Mouse (Mus musculus) frontal cortex, adult 2 months (tissue): ENCODE measurements around the gene Mindy3. TPM values are rescaled to one million over a fixed set of nuclear protein-coding genes. Genes with fewer than 3 reads are reported as not detected.
"Not testable (repeated sequence)": the region's sequence is repeated elsewhere in the genome, so short reads cannot be mapped to it uniquely, and the experiment has no call there.

ENCODE experiments used
- DNase-seq, 2 experiments: peaks; one replicate each; pipeline ENCODE4 v3.0.0; 2022; ENCODE audit warnings: low spot score in 1 of 2; ENCODE audit errors: extremely low spot score in 1 of 2
- polyA plus RNA-seq: library from polyadenylated mRNA; depleted of rRNA; stranded (reverse); fragments of >200 nt; gene quantifications from 2 replicates; pipeline ENCODE4 v1.2.3, GENCODE M21; 2012; rRNA removed

Mindy3 gene
- polyA plus RNA-seq: 42.8 and 50.9 TPM in 2 replicates

DNA sequence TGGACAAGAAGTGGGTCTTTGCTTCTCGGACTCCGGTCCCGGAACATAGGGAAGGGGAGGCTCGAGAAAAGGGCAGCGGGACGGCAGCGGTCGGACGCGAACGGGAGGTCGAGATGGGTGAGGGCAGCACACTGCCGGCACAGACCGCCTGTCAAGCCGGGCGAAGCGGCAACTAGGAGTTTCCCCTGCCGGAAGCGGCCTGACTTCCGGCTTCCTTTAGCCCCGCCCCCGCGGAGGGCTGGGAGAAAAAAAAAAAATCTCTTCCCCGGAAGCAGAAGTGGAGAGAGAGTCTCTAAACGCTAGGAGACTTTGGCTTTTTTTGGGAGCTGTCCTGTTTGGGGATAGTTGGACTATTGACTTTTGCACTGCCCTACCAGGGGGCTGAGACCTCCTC is at the start of gene Mindy3:
Gene Mindy3, minus strand, starts transcription at position 209 of the 394 bp plus-strand sequence.
- DNase-seq: peak; percentile 78 to 93

DNA sequence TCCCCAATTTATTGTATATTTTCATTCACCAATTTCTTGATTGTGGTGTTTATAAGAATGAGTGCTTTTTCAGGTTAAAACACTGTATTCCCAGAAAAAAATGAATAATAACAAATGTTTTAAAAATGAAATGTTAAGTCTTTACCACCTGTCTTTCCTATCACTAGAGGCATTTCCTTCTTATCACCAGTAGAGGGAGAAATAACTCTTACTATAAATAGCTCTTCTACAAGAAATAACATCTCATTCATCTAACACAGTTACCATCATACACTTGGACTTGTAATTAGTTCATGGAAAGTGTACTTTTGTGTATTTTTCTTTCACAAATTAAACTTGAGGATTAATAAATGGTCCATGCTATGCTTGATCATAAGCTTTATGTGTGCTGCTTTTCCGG is 40.5 kb upstream of the Mindy3 start:
- no peak for DNase-seq

DNA sequence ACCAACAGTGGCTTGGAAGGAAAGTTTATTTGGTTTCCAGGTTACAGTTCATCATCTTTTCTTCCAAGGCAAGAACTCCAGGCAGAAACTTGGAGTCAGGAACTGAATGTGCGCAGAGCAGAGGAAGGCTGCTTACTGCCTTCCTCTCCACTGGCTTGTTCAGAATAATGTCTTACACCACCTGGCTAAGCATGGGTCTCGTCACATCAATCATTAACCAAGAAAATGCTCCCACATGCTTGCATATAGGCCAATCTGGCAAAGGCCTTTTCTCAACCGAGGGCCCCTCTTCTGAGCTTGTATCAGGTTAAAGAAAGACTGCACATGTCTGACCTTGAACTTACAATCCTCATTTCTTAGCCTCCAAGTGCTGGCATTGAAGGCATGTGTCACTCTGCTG is 30.8 kb upstream of the Mindy3 start:
- DNase-seq: no peak

DNA sequence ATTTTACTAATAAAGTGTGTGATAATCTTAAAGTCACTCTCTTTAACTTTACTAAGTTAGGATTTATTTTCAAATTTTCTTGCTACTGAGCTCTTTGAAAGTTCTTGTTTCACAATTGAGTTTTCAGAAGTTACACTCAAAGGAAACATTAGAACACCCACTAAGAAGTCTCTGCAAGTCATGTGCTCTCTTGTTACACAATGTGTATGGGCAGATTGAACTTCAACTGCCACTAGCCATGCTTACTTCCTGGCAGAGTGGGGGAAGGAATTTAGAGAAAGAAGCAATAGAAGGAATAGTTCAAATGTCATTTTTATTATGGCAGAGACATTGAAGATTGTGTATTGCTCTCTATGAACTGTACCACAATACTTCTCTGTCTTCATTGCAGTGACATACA is 20.9 kb upstream of the Mindy3 start:
- DNase-seq: no peak

DNA sequence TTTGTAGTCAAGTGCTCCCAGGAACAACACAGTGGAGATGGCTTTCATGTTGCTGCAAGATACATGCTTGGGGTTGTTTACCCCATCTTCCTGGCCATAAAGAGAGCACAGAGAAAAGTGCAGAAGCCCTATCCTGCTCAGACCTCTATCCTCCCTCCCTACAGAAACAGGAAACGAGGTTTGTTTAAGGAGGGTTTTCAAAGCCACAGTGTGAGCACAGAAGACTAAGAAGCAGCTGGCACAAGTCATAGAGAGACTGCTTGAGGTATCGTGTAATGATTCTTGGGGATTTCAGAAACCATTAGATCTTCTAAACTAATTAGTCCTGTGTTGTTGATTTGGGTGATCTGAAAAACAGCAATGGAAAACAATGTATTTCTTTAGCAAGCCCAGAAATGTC is 20.3 kb upstream of the Mindy3 start:
- DNase-seq: no peak

DNA sequence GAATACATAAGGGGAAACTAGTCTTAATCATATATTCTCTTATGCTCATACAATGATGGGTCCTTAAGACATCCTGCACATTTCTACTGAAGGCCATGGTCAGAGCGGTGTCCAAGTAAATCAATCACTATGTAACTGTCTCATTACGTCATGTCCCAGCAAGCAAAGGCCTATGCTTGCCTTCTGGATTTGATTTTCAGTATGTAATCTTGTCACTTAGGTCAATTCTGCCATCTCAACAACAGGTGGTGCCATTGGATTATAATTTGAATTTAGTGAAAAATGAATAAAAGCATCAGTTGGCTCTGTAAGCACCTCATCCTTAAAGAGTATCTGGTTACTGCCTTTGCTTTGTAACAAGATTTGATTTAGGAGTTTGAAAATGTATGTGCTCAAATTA is 18.9 kb upstream of the Mindy3 start:
- peak in 1 of 2 experiments; percentile 51 for DNase-seq

DNA sequence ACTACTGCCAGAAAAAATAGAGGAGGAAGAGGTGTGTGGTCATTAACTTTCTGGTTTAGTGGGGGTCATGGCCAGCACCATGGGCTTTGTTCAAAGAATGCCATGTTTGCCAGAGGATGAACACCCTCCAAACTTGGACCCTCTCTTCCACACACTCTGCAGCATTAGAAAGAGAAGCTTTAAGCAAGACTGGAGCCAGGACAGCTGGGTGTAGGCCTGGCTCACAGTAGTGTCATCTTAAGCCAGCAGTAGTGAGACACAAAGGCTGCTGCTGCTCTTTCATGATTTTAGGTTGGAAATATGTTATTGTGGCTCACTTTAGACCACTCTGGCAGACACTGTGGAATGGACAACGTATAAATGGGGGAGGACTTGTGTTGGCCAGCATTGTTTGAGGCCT is 12.8 kb upstream of the Mindy3 start:
- DNase-seq: no peak

DNA sequence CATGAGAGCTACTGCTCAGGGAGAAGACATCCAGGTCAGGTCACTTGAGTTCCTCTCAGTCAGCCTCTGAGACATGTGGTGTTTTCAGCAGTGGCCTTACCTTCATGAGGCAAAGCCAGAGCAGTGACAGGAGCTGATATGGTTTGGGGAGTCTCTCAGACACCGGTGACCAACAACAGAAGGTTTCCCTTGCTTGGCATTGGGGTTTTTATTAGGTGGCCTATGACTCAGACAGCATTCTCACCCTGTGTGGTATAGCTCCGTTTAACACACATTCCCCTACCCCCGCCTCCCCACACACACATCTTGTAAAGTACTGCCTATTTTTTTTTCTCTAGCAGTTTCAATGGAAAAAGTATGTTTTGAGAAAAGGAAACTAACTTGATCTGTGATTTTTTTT is 5.1 kb upstream of the Mindy3 start:
- DNase-seq: no peak

DNA sequence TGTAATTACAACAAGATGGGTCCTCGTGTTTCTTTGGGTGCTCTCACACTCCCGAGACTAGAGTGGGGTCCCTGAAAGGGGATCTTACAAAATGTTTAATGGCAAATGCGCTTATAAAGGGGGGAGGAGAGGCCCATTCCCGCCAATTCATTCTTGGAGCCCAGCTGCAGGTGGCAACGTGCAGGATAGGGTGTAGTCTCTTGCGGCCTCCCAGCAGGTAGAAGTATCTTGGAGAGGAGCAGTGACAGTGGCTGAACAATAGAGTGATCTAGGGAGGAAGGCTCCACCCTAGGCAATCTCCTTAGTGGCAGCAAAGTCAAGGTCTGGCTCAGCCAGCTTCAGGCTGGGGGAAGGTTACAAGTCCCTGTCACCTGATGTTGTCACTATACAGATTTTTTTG is 4.2 kb upstream of the Mindy3 start:
- DNase-seq: not testable (repeated sequence)

DNA sequence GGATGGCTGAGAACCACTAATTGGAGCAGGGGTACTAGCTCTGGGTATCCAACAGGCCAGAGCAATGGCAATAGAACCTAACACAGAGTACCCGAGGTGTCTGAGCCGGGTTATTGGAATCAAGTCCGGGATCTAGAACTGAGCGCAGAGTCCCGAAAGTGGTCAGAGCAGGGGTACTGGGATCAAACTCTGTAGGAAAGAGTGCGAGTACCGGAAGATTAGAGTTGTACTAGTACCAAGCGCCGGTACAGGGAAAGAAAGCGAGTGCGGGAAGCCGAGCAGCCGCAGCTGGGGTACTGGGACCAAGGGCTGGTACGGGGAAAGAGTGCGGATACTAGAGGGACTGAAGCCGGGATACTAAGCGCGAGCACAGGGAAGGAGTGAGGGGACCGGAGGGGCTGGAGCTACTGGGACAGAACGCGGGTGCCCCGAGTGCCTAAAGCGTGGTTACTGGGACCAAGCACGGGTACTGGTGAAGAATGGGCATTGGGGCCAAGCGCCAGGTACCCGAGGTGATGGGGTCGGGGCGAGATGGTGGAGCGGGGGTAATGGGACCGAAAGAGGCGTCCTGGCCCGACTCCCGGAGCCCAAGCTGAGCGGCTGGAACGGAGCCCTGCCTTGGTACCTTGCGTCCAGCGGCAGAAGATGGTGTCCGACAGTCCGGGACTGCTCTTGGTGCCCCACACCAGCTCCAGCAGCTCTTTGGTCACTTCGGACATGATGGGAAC is 572 bp downstream of the Mindy3 start:
- peak in 1 of 2 experiments; percentile 22 for DNase-seq

DNA sequence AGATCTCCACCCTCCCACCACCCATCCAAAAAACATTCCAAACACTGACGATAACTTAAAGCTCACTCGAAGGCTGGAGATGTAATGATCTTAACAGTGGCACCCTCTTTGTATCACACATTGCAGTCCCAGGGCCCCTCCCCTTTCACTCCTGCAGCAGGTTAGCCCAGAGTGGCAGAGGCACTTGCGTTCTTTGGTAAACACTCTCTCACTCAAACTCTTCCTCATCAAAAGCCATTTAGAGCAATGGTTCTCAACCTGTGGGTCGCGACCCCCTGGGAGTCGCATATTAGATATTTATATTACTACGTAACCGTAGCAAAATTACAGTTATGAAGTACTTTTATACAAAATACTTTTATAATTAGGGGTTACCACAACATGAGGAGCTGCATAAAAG is 1.1 kb downstream of the Mindy3 start:
- no peak for DNase-seq

DNA sequence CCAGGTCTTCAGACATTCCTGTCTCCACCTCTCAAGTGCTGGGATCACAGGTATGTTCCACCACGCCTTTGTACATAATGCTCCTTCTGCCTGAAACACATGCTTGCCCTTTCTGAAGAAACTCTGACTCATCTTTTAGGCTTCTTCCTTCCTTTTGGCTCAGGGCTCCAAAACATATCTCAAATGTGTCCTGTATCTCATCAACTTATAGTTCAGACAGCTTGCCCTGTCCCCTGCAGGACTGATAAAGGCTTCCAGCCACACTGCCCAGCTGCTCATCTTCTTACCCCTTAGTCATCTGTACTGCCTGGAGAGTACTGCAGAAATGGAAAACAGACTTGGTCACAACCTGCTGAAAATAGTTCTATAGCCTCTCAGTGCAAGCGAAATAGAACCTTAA is 7.0 kb downstream of the Mindy3 start:
- DNase-seq: no peak

DNA sequence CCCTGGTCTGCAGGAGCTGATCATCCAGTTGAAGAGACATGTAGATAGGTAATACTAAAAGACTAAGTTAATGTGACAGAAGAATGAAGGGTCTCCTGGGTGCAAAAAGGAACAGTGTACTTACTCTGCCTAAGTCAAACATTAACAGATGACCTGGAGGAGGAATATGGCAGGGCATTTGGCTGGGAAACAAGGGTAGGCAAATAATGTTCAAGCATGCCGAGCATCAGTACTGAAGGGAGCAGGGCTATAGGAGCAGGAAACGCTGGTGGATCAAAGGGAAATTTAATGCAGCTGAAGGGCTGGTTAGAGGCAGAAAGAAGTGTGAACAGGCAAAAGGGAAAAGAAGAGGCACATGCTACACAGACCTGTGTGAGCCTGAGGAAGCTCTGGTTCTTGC is 8.1 kb downstream of the Mindy3 start:
- no peak for DNase-seq

DNA sequence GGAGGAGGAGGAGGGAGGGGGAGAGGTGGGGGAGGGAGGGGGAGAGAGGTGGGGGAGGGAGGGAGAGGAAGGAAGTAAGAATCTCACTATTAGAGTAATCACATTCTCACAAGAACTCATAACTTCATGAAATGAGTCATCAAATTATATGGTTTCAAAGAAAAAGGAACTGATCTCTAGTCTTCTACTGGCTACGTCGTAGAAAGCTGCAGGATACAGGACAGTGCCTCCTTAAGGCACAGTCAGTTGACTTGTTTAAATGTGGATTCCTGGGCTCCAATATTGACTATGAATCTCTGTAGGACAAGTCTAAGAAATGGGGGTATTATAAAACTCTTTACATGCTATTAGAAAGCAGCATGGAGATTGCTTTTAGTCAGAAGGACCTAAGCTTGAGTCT is 12.5 kb downstream of the Mindy3 start:
- DNase-seq: no peak

DNA sequence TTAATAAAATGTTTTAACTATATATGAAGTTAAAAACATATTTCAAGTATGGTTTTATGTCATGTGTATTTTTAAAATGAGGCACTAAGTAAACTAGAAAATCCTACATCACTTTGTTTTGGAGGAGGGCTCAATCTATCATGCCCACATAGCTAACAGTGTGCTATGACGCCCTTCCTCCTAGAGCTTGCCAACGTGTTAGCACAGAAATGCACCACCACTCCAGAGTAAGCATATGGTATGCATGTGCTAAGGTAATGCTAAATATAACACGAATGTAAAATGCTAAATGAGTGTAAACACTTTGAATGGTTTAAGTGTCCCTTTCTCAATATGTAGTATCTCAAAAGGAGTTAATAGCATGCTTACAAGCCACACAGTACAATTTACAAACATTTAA is 16.8 kb downstream of the Mindy3 start:
- no peak for DNase-seq

DNA sequence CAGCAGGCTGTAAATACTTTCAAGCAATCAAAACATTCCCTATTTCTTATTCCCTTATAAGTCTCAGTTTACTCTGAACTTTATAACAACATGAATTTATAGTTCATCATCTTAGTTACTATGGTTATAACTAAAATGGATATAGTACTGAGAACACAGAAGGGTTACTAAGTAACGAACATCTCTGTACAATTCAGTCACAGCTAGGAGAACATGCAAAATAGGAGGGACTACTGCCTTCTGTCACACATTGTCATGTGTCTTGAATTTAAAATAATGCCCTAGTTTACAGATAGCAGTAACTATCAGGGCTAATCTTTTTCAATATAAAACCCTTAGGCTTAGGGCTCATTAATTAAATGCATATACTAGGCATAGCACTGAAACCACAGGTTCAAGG is 18.1 kb downstream of the Mindy3 start:
- no peak for DNase-seq

DNA sequence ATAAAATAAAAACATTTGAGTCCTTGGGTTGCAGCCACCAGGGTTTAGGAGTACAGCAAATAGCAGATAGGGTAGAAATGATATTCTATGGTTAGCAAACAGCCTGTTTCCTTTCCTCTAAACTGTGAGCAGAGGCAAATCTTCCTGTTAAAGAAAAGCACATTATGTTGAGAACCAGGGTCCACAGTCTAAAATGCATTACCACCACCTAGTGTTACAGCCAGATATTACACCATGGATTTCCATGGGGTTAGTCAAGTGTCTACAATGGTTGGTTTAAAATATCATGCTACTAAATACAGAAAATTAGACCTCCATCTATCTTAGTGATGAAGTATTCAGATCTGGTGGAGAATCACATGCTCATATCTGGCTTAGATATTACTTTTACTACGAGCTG is 30.2 kb downstream of the Mindy3 start:
- peak; percentile 17 to 88 for DNase-seq

DNA sequence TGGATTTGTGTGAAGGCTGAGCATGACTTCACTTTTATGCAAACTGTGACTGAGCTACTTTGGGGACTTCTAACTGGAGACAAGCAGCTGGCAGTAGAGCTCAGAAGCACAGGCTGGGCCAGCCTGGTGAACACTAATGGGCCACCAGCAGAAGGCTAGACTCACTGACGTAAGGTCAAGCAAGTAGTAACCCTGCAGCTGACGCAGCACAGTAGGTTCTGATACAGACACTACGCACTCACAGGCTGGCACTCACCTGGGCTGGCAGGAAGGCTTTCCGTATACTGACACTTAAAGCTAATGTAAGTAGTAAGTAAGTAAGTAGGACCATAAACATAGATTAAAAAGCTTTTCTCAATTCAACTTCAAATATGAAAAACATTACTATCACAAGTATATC is 30.7 kb downstream of the Mindy3 start:
- no peak for DNase-seq

DNA sequence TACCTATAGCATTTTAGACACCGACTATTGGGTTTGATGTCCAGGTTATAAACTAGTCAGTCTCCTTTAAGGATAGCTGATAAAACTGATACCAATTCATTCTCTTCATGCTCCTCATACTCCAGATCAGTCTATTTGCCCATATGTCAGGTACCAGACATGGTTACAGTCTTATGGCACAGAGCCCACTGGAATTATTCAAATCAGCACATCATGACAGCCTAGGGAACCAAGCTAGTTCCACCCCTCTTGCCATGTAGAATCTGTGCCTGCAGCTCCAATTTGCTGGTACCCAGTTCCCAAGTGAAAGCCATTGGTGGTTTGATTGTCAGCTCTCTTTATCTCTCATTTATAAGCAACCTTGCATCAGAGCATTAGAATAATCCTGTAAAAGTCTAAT is 34.9 kb downstream of the Mindy3 start:
- no peak for DNase-seq

DNA sequence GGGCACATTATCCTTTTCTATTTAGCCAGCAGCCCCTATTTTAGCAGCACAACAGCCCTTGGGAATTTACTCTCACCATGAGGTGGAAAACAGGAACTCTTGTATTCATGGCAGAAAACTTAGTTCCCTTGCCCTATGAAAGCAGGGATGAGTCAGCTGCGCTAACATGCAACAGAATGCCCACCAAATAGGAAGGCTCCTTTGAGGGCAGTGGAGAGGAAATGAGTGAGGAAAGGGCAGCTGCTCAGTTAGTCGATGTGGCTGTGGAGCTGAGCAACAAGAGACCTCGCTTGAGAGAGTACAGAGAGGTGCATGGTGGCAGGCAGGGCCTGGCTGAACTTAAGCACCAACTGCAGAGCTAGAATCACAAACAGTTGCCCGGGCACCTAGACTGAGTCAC is 36.6 kb downstream of the Mindy3 start:
- no peak for DNase-seq

DNA sequence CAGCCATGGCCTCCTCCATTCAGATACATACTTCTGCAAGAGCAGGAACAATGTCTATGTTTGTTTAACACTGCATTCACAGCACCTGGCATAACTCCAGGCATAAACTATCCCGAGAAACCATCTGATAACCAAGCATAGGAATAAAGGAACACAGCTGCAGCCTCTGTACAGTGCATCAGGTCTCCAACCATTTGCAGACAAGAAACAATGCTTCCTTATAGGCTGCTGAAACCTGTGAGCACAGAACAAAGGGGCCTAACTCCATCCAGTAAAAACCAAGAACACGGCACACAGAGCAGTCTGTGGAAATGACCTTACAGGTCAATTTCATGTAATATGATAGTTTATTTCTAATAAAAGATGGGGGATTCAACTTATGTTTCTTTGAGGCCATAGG is 39.0 kb downstream of the Mindy3 start:
- DNase-seq: no peak

DNA sequence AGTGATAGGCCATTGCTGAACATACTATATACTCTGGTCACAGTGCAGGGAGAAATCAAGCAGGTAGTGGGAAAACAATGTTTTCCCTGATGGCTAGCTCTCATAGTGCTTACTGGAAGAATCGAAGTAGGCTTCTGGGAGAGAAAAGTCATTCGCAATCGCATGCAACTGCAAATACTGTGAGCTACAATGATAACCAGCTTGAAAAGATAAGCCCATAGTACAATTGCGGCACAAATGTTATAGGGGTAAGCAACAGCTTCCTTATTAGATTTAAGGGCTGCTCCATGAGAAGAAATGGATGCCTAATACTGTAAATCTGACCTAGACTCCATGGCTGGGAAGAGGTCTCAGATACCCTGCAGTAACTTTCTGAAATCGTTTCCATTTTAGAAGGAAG is 40.7 kb downstream of the Mindy3 start:
- DNase-seq: no peak

DNA sequence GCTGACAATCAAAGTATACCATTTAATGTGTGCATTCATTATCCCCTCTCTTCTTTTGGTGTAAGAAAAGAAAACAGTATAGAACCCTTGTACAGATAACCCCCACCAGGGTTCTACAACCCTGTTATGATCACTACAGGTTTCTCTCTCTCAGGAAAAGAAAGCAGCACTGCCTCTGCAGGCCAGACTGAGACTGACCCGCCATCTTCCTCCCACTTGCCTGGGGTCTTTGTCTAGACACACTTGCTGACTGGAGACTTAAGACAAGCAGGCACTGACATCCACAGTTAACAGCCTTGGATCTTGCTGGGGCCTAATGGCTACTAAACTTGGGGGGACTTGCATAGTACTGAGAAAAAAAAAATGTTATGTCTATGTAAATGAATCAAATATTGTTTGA is 42.2 kb downstream of the Mindy3 start:
- no peak for DNase-seq
